Mouse (Mus musculus) CH12.LX (cell line): ENCODE measurements around the gene Esr1.

Source experiments
- CTCF ChIP-seq, 2 experiments: IDR thresholded peaks in 1 of 2; conservative IDR thresholded peaks in 1 of 2; 2 replicates each; pipeline ENCODE4 v1.5.1; 2011 to 2012; ENCODE audit warnings: low read depth in 2 of 2, low read length in 2 of 2, improper control_type of control experiment in 1 of 2, inconsistent platforms in 1 of 2, mild to moderate bottlenecking in 1 of 2, moderate library complexity in 1 of 2
- MAFK ChIP-seq: IDR thresholded peaks from 2 replicates; pipeline ENCODE4 v1.6.1; 2011; ENCODE audit warnings: low read length, improper control_type of control experiment; ENCODE audit not compliant: insufficient replicate concordance
- MAX ChIP-seq: IDR thresholded peaks from 2 replicates; pipeline ENCODE4 v1.6.1; 2011; ENCODE audit warnings: low read length, improper control_type of control experiment
- POLR2A ChIP-seq: IDR thresholded peaks from 2 replicates; pipeline ENCODE4 v1.6.1; 2011; ENCODE audit warnings: low read depth, mild to moderate bottlenecking, improper control_type of control experiment, low read length
- USF2 ChIP-seq: conservative IDR thresholded peaks from 2 replicates; pipeline ENCODE4 v1.6.1; 2011; ENCODE audit warnings: low read depth, low read length, improper control_type of control experiment

- TF ChIP-seq CTCF (conservative IDR thresholded peaks at IDR 0.05 in 1 of 2, IDR thresholded peaks at IDR 0.05 in 1 of 2; ENCODE audit: low read depth in 2 of 2, low read length in 2 of 2) (no peak), POLR2A (no peak), MAFK (no peak), MAX (no peak), USF2 (no peak)
Measured at GRCm38 (mm10) chr10:4600796-4601474, 10.5 kb upstream of the Esr1 start.
